Mouse (Mus musculus) MEL (cell line): ENCODE results near the gene Lrrc23. TPM values are rescaled to one million over a fixed set of nuclear protein-coding genes. Genes with fewer than 3 reads are reported as not detected.

Source experiments
- DNase-seq: peaks from one replicate; pipeline ENCODE4 v3.0.0; 2011; ENCODE audit warnings: low read depth, low spot score
- H3K27ac ChIP-seq: 2 replicates; pipeline ENCODE4 v1.5.1; 2012; ENCODE audit warnings: low read depth, mild to moderate bottlenecking, control low read depth, low read length, moderate library complexity; ENCODE audit not compliant: control insufficient read depth
- H3K27me3 ChIP-seq, 2 experiments: fragments of 150-350 bp in 1 of 2; sonication (generic) in 1 of 2; 2 replicates each; pipeline ENCODE4 v1.6.1; 2012; ENCODE audit warnings: low read length in 2 of 2, mild to moderate bottlenecking in 2 of 2, improper control_type of control experiment in 1 of 2, moderate library complexity in 1 of 2; ENCODE audit not compliant: insufficient read depth in 2 of 2, control insufficient read depth in 1 of 2
- H3K36me3 ChIP-seq, 2 experiments: 2 replicates each; pipeline ENCODE4 v1.6.1; 2012 to 2014; ENCODE audit warnings: low read length in 2 of 2, improper control_type of control experiment in 1 of 2, inconsistent platforms in 1 of 2, mild to moderate bottlenecking in 1 of 2; ENCODE audit not compliant: insufficient read depth in 2 of 2, control insufficient read depth in 1 of 2
- H3K4me1 ChIP-seq, 2 experiments: fragments of 150-350 bp in 1 of 2; sonication (generic) in 1 of 2; 2 replicates each; pipeline ENCODE4 v1.6.1; 2012; ENCODE audit warnings: low read length in 2 of 2, improper control_type of control experiment in 1 of 2, mild to moderate bottlenecking in 1 of 2; ENCODE audit not compliant: insufficient read depth in 2 of 2, control insufficient read depth in 1 of 2
- H3K4me3 ChIP-seq, 2 experiments: fragments of 150-350 bp in 1 of 2; sonication (generic) in 1 of 2; 2 replicates each; pipeline ENCODE4 v1.5.1; 2012; ENCODE audit warnings: low read depth in 2 of 2, low read length in 2 of 2, mild to moderate bottlenecking in 2 of 2, moderate library complexity in 2 of 2, control low read depth in 1 of 2, improper control_type of control experiment in 1 of 2; ENCODE audit not compliant: control insufficient read depth in 1 of 2, insufficient read depth in 1 of 2
- H3K79me2 ChIP-seq: 2 replicates; pipeline ENCODE4 v1.6.1; 2012; ENCODE audit warnings: mild to moderate bottlenecking, low read length, moderate library complexity; ENCODE audit not compliant: control insufficient read depth, poor library complexity, insufficient read depth
- H3K9ac ChIP-seq: 2 replicates; pipeline ENCODE4 v1.6.1; 2012; ENCODE audit warnings: low read depth, mild to moderate bottlenecking, control low read depth, low read length, moderate library complexity; ENCODE audit not compliant: control insufficient read depth, poor library complexity, severe bottlenecking
- H3K9me3 ChIP-seq: fragments of 150-350 bp; sonication (generic); replicated peaks from 2 replicates; pipeline ENCODE4 v1.6.1; 2012; ENCODE audit warnings: mild to moderate bottlenecking, low read length, improper control_type of control experiment, moderate library complexity; ENCODE audit not compliant: insufficient read depth
- CHD2 ChIP-seq: IDR thresholded peaks from 2 replicates; pipeline ENCODE4 v1.6.1; 2011; ENCODE audit warnings: low read length, improper control_type of control experiment
- EP300 ChIP-seq, 2 experiments: IDR thresholded peaks; 2 replicates each; pipeline ENCODE4 v1.6.1; 2011; ENCODE audit warnings: improper control_type of control experiment in 2 of 2, low read length in 2 of 2, low read depth in 1 of 2, mild to moderate bottlenecking in 1 of 2
- ETS1 ChIP-seq: IDR thresholded peaks from 2 replicates; pipeline ENCODE4 v1.6.1; 2012; ENCODE audit warnings: low read depth, mild to moderate bottlenecking, inconsistent platforms, low read length, improper control_type of control experiment, moderate library complexity
- GATA1 ChIP-seq: IDR thresholded peaks from 2 replicates; pipeline ENCODE4 v1.6.1; 2011; ENCODE audit warnings: low read depth, low read length, improper control_type of control experiment
- HCFC1 ChIP-seq: IDR thresholded peaks from 2 replicates; pipeline ENCODE4 v1.6.1; 2012; ENCODE audit warnings: low read depth, mild to moderate bottlenecking, inconsistent platforms, low read length, improper control_type of control experiment, moderate library complexity
- KAT2A ChIP-seq: conservative IDR thresholded peaks from 2 replicates; pipeline ENCODE4 v1.6.1; 2012; ENCODE audit warnings: low read depth, low read length, improper control_type of control experiment, inconsistent platforms
- MAFK ChIP-seq: IDR thresholded peaks from 2 replicates; pipeline ENCODE4 v1.6.1; 2011; ENCODE audit warnings: low read depth, mild to moderate bottlenecking, low read length, improper control_type of control experiment, borderline replicate concordance
- MAX ChIP-seq: IDR thresholded peaks from 2 replicates; pipeline ENCODE4 v1.6.1; 2011; ENCODE audit warnings: low read length, improper control_type of control experiment
- MYC ChIP-seq: IDR thresholded peaks from 2 replicates; pipeline ENCODE4 v1.6.1; 2011; ENCODE audit warnings: low read depth, mild to moderate bottlenecking, low read length, improper control_type of control experiment, moderate library complexity
- NRF1 ChIP-seq: IDR thresholded peaks from 2 replicates; pipeline ENCODE4 v1.6.1; 2014; ENCODE audit warnings: low read depth, mild to moderate bottlenecking, inconsistent platforms, low read length, improper control_type of control experiment, moderate library complexity; ENCODE audit not compliant: poor library complexity, insufficient read depth, severe bottlenecking
- POLR2AphosphoS5 ChIP-seq: IDR thresholded peaks from 2 replicates; pipeline ENCODE4 v1.6.1; 2012; ENCODE audit warnings: low read depth, borderline replicate concordance, mild to moderate bottlenecking, inconsistent platforms, low read length, moderate library complexity, mixed read lengths
- TAL1 ChIP-seq: IDR thresholded peaks from 2 replicates; pipeline ENCODE4 v1.6.1; 2012; ENCODE audit warnings: mild to moderate bottlenecking, inconsistent platforms, low read length, moderate library complexity, mixed read lengths
- TBP ChIP-seq: IDR thresholded peaks from 2 replicates; pipeline ENCODE4 v1.8.0; 2011; ENCODE audit warnings: low read depth, low read length, improper control_type of control experiment
- TCF12 ChIP-seq: IDR thresholded peaks from 2 replicates; pipeline ENCODE4 v1.6.1; 2014; ENCODE audit warnings: low read depth, mild to moderate bottlenecking, inconsistent platforms, low read length, improper control_type of control experiment, moderate library complexity
- UBTF ChIP-seq: IDR thresholded peaks from 2 replicates; pipeline ENCODE4 v1.6.1; 2012; ENCODE audit warnings: low read depth, mild to moderate bottlenecking, inconsistent platforms, low read length, improper control_type of control experiment, moderate library complexity, borderline replicate concordance; ENCODE audit not compliant: insufficient read depth
- USF1 ChIP-seq: IDR thresholded peaks from 2 replicates; pipeline ENCODE4 v1.6.1; 2014; ENCODE audit warnings: low read depth, mild to moderate bottlenecking, inconsistent platforms, low read length, improper control_type of control experiment, moderate library complexity
- USF2 ChIP-seq, 2 experiments: IDR thresholded peaks; 2 replicates each; pipeline ENCODE4 v1.6.1; 2011 to 2012; ENCODE audit warnings: improper control_type of control experiment in 2 of 2, low read length in 2 of 2, borderline replicate concordance in 1 of 2, inconsistent platforms in 1 of 2, low read depth in 1 of 2, mild to moderate bottlenecking in 1 of 2; ENCODE audit not compliant: insufficient read depth in 1 of 2
- ZC3H11A ChIP-seq: IDR thresholded peaks from 2 replicates; pipeline ENCODE4 v1.6.1; 2012; ENCODE audit warnings: low read depth, mild to moderate bottlenecking, inconsistent platforms, low read length, improper control_type of control experiment
- ZMIZ1 ChIP-seq: IDR thresholded peaks from 2 replicates; pipeline ENCODE4 v1.6.1; 2012; ENCODE audit warnings: low read depth, mild to moderate bottlenecking, inconsistent platforms, low read length, improper control_type of control experiment, moderate library complexity
- polyA plus RNA-seq, 2 experiments: library from polyadenylated mRNA; stranded (reverse) in 1 of 2; unstranded in 1 of 2; fragments of >175 nt in 1 of 2; fragments of >200 nt in 1 of 2; gene quantifications; 2 replicates each; pipeline versions ENCODE4 v1.2.1 to v1.2.4; 2012; ENCODE audit warnings: low replicate concordance in 2 of 2, low read depth in 1 of 2; ENCODE audit not compliant: insufficient read length in 2 of 2, insufficient read depth in 1 of 2, missing spikeins in 1 of 2
- total RNA-seq: library from RNA; depleted of rRNA; stranded (reverse); fragments of 300-350 nt; gene quantifications from 2 replicates; pipeline ENCODE4 v1.2.3, GENCODE M21; 2012; rRNA removed

Gene Lrrc23
- total and polyA plus RNA-seq, 3 experiments = 0.11 TPM; not detected in 2

GRCm38 (mm10) chr6:124722876-124723473, 56.6 kb downstream of the Lrrc23 start:
- H3K36me3 ChIP-seq = peaks cover 3 to 14% of the 10 kb centered on the region in 2 experiments
- no peak for DNase-seq
- no peak overlapping the region for H3K27ac ChIP-seq
- TF ChIP-seq POLR2AphosphoS5 (no peak), USF1 (no peak), ZMIZ1 (no peak), USF2 (IDR thresholded peaks at IDR 0.05; ENCODE audit: borderline replicate concordance in 1 of 2, insufficient read depth in 1 of 2, low read depth in 1 of 2, low read length in 2 of 2) (no peak), UBTF (no peak), GATA1 (no peak), HCFC1 (no peak), MAFK (no peak), TBP (no peak), ETS1 (no peak), EP300 (IDR thresholded peaks at IDR 0.05; ENCODE audit: low read depth in 1 of 2, low read length in 2 of 2) (no peak), CHD2 (no peak), MAX (no peak)
- TF ChIP-seq, all 39 proteins: peak for 0
- Histone ChIP-seq H3K4me3 (no peak overlapping the region), H3K9me3 (no peaks in the 10 kb centered on the region), H3K9ac (no peak overlapping the region), H3K27me3 (no peaks in the 10 kb centered on the region), H3K4me1 (peaks cover 3 to 17% of the 10 kb centered on the region in 2 experiments; a peak in 3 of 4 replicates), H3K79me2 (no peaks in the 10 kb centered on the region)

DNA sequence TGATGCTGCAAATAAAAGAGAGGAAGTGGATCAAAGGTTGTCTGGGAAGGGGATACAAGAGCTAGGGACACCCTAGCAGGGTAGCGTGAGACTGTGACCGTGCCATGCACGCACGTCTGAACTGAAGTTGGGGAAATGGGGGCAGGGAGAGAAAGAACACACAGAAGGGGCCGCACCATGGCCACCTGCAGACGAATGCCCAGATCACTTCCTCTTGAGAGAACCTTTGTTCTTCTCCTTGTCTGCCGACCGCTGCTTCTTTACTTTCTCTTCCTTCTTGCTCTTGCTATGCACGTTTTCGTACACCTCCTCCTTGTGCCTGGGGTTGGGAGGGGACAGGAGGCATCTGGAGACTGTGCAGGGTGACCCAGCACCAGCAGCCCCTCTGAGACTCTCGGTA, 58.6 kb downstream of the Lrrc23 start:
- no peaks in the 10 kb centered on the region for H3K9me3 ChIP-seq
- no peak overlapping the region for H3K27ac ChIP-seq
- H3K4me3 ChIP-seq = no peak overlapping the region
- H3K36me3 ChIP-seq = peaks cover 5 to 14% of the 10 kb centered on the region in 2 experiments
- DNase-seq = no peak
- no peaks in the 10 kb centered on the region for H3K79me2 ChIP-seq
- H3K27me3 ChIP-seq = no peaks in the 10 kb centered on the region
- TF ChIP-seq ZC3H11A = no peak
- TF ChIP-seq MYC = no peak
- TF ChIP-seq POLR2AphosphoS5 = no peak
- no peak for TF ChIP-seq KAT2A
- no peak for TF ChIP-seq ETS1
- no peak for TF ChIP-seq TAL1
- no peak for TF ChIP-seq TCF12
- no peak for TF ChIP-seq EP300 (IDR thresholded peaks at IDR 0.05; ENCODE audit: low read depth in 1 of 2, low read length in 2 of 2)
- no peak for TF ChIP-seq USF1
- no peak for TF ChIP-seq NRF1
- TF ChIP-seq MAFK = no peak
- TF ChIP-seq, all 39 proteins: peak for 0
- Histone ChIP-seq H3K4me1 (peaks cover 3 to 17% of the 10 kb centered on the region in 2 experiments; a peak in 3 of 4 replicates), H3K9ac (no peak overlapping the region)

Other genes with a start within 250 kb of the Lrrc23 start
- gene C1s1, start 237.4 kb downstream of the Lrrc23 start, total RNA-seq = 0.36 and 0.46 TPM in 2 replicates
- 1 to 10 TPM in 1 of 2 experiments, not detected in 1; 1.5 TPM for gene C1s1, start 237.4 kb downstream of the Lrrc23 start, polyA plus RNA-seq
- gene C1rb, start 209.4 kb downstream of the Lrrc23 start, total RNA-seq = not detected in 2 replicates
- under 1 TPM in 1 of 2 experiments, not detected in 1; 0.03 TPM for gene C1rb, start 209.4 kb downstream of the Lrrc23 start, polyA plus RNA-seq
- gene C1s2, start 143.6 kb downstream of the Lrrc23 start, total RNA-seq = 0.12 and 0.16 TPM in 2 replicates
- under 1 TPM in 1 of 2 experiments, not detected in 1; 0.25 TPM for gene C1s2, start 143.6 kb downstream of the Lrrc23 start, polyA plus RNA-seq
- gene Lpcat3, start 116.7 kb downstream of the Lrrc23 start, total RNA-seq = 135 and 143 TPM in 2 replicates
- 100 to 1,000 TPM in 1 of 2 experiments, not detected in 1; 337 TPM for gene Lpcat3, start 116.7 kb downstream of the Lrrc23 start, polyA plus RNA-seq
- 378 and 391 TPM in 2 replicates for gene Emg1, start 67.5 kb downstream of the Lrrc23 start, total RNA-seq
- 100 to 1,000 TPM in 1 of 2 experiments, not detected in 1; 346 TPM for gene Emg1, start 67.5 kb downstream of the Lrrc23 start, polyA plus RNA-seq
- gene Phb2, start 67.4 kb downstream of the Lrrc23 start, total RNA-seq = 623 and 706 TPM in 2 replicates
- gene Phb2, start 67.4 kb downstream of the Lrrc23 start, polyA plus RNA-seq = 100 to 1,000 TPM; 309 to 815 TPM
- gene Ptpn6, start 41.0 kb downstream of the Lrrc23 start, total RNA-seq = 74.1 and 91.9 TPM in 2 replicates
- gene Ptpn6, start 41.0 kb downstream of the Lrrc23 start, polyA plus RNA-seq = 100 to 1,000 TPM in 1 of 2 experiments, not detected in 1; 184 TPM
- 41.9 and 57.4 TPM in 2 replicates for gene Grcc10, start 38.4 kb downstream of the Lrrc23 start, total RNA-seq
- 10 to 100 TPM in 1 of 2 experiments, not detected in 1; 62.9 TPM for gene Grcc10, start 38.4 kb downstream of the Lrrc23 start, polyA plus RNA-seq
- not detected in 2 replicates for gene Gm45234, start 23.7 kb downstream of the Lrrc23 start, total RNA-seq
- under 1 TPM in 1 of 2 experiments, not detected in 1; 0.15 TPM for gene Gm45234, start 23.7 kb downstream of the Lrrc23 start, polyA plus RNA-seq
- 1.6 and 1.7 TPM in 2 replicates for gene Atn1, start 23.2 kb downstream of the Lrrc23 start, total RNA-seq
- 10 to 100 TPM in 1 of 2 experiments, not detected in 1; 43.2 TPM for gene Atn1, start 23.2 kb downstream of the Lrrc23 start, polyA plus RNA-seq
- gene Eno2, start 10.1 kb downstream of the Lrrc23 start, total RNA-seq = 3.2 and 5.5 TPM in 2 replicates
- gene Eno2, start 10.1 kb downstream of the Lrrc23 start, polyA plus RNA-seq = 10 to 100 TPM in 1 of 2 experiments, not detected in 1; 12.5 TPM
- gene Spsb2, start 28.9 kb upstream of the Lrrc23 start, total RNA-seq = 5.2 and 7.3 TPM in 2 replicates
- gene Spsb2, start 28.9 kb upstream of the Lrrc23 start, polyA plus RNA-seq = 1 to 10 TPM in 1 of 2 experiments, not detected in 1; 7.7 TPM
- gene Tpi1, start 34.6 kb upstream of the Lrrc23 start, total RNA-seq = 440 and 731 TPM in 2 replicates
- 1,000 to 10,000 TPM in 1 of 2 experiments, 100 to 1,000 TPM in 1; 102 to 1,182 TPM for gene Tpi1, start 34.6 kb upstream of the Lrrc23 start, polyA plus RNA-seq
- 101 and 102 TPM in 2 replicates for gene Usp5, start 49.8 kb upstream of the Lrrc23 start, total RNA-seq
- 100 to 1,000 TPM in 1 of 2 experiments, not detected in 1; 129 TPM for gene Usp5, start 49.8 kb upstream of the Lrrc23 start, polyA plus RNA-seq
- gene Cdca3, start 49.8 kb upstream of the Lrrc23 start, total RNA-seq = 54.5 and 70.0 TPM in 2 replicates
- gene Cdca3, start 49.8 kb upstream of the Lrrc23 start, polyA plus RNA-seq = 100 to 1,000 TPM in 1 of 2 experiments, not detected in 1; 185 TPM
- 0.08 TPM in 1 of 2 replicates, not detected in the other for gene Gnb3, start 60.5 kb upstream of the Lrrc23 start, total RNA-seq
- under 1 TPM in 1 of 2 experiments, not detected in 1; 0.21 TPM for gene Gnb3, start 60.5 kb upstream of the Lrrc23 start, polyA plus RNA-seq
- gene P3h3, start 78.0 kb upstream of the Lrrc23 start, total RNA-seq = 0.23 and 0.29 TPM in 2 replicates
- gene P3h3, start 78.0 kb upstream of the Lrrc23 start, polyA plus RNA-seq = 1 to 10 TPM in 1 of 2 experiments, not detected in 1; 2.1 TPM
- gene Gpr162, start 84.3 kb upstream of the Lrrc23 start, total RNA-seq = 0.08 and 0.20 TPM in 2 replicates
- gene Gpr162, start 84.3 kb upstream of the Lrrc23 start, polyA plus RNA-seq = under 1 TPM in 1 of 2 experiments, not detected in 1; 0.84 TPM
- gene Cd4, start 108.5 kb upstream of the Lrrc23 start, total RNA-seq = not detected in 2 replicates
- not detected for gene Cd4, start 108.5 kb upstream of the Lrrc23 start, polyA plus RNA-seq
- 0.16 and 0.35 TPM in 2 replicates for gene Lag3, start 132.0 kb upstream of the Lrrc23 start, total RNA-seq
- 1 to 10 TPM in 1 of 2 experiments, not detected in 1; 1.3 TPM for gene Lag3, start 132.0 kb upstream of the Lrrc23 start, polyA plus RNA-seq
- 19.8 and 31.8 TPM in 2 replicates for gene Ptms, start 140.4 kb upstream of the Lrrc23 start, total RNA-seq
- gene Ptms, start 140.4 kb upstream of the Lrrc23 start, polyA plus RNA-seq = 100 to 1,000 TPM in 1 of 2 experiments, not detected in 1; 177 TPM
- gene Mlf2, start 151.7 kb upstream of the Lrrc23 start, total RNA-seq = 133 and 154 TPM in 2 replicates
- 100 to 1,000 TPM in 1 of 2 experiments, not detected in 1; 340 TPM for gene Mlf2, start 151.7 kb upstream of the Lrrc23 start, polyA plus RNA-seq
- 75.1 and 85.0 TPM in 2 replicates for gene Cops7a, start 185.8 kb upstream of the Lrrc23 start, total RNA-seq
- gene Cops7a, start 185.8 kb upstream of the Lrrc23 start, polyA plus RNA-seq = 100 to 1,000 TPM in 1 of 2 experiments, not detected in 1; 150 TPM
- 0.19 and 0.33 TPM in 2 replicates for gene Pianp, start 217.0 kb upstream of the Lrrc23 start, total RNA-seq
- gene Pianp, start 217.0 kb upstream of the Lrrc23 start, polyA plus RNA-seq = 1 to 10 TPM in 1 of 2 experiments, not detected in 1; 5.5 TPM
- gene Zfp384, start 229.4 kb upstream of the Lrrc23 start, total RNA-seq = 19.2 and 19.5 TPM in 2 replicates
- 10 to 100 TPM in 1 of 2 experiments, not detected in 1; 57.4 TPM for gene Zfp384, start 229.4 kb upstream of the Lrrc23 start, polyA plus RNA-seq